Mouse (Mus musculus): ENCODE data around the gene Gucy2g. TPM values are rescaled to one million over a fixed set of nuclear protein-coding genes. Genes with fewer than 3 reads are reported as not detected.

Gucy2g gene
- total and polyA plus RNA-seq, 2 experiments from 2014 or later, result not detected

GRCm38 (mm10) chr19:55167741-55168140 lies 73.3 kb downstream of the Gucy2g start:
- no peak overlapping the region for H3K4me3 ChIP-seq (ENCODE audit: low read depth, low read length)
- TF ChIP-seq EP300 (IDR thresholded peaks at IDR 0.05; ENCODE audit: low read depth) (no peak), CTCF (IDR thresholded peaks at IDR 0.05; ENCODE audit: low read depth) (no peak)
- WGBS, result 51% methylated on average over 2 of the region's 2 CpGs
- no peaks in the 10 kb centered on the region for H3K36me3 ChIP-seq (replicated peaks; ENCODE audit: control insufficient read depth, insufficient read depth, low read length)
- no peaks in the 10 kb centered on the region for H3K9me3 ChIP-seq (replicated peaks; ENCODE audit: control insufficient read depth, low read length)
- no peak for ATAC-seq (ENCODE audit: insufficient read depth, low read depth)
- H3K27ac ChIP-seq (ENCODE audit: low read depth), result no peak overlapping the region
- no peaks in the 10 kb centered on the region for H3K27me3 ChIP-seq (ENCODE audit: control insufficient read depth, insufficient read depth, low read length)
- no peak overlapping the region for H3K9ac ChIP-seq (replicated peaks; ENCODE audit: low read depth, low read length)
- no peaks in the 10 kb centered on the region for H3K4me1 ChIP-seq (ENCODE audit: control insufficient read depth, insufficient read depth)
- no peak overlapping the region for H3K4me2 ChIP-seq (ENCODE audit: low read depth, low read length)
- no peak for DNase-seq (ENCODE audit: low spot score)

GRCm38 (mm10) chr19:55166741-55167140 lies 74.3 kb downstream of the Gucy2g start:
- H3K27me3 ChIP-seq (ENCODE audit: control insufficient read depth, insufficient read depth, low read length), result no peaks in the 10 kb centered on the region
- H3K9me3 ChIP-seq (replicated peaks; ENCODE audit: control insufficient read depth, low read length), result no peaks in the 10 kb centered on the region
- no peak for DNase-seq (ENCODE audit: low spot score)
- no peak overlapping the region for H3K27ac ChIP-seq (ENCODE audit: low read depth)
- TF ChIP-seq EP300 (IDR thresholded peaks at IDR 0.05; ENCODE audit: low read depth) (no peak), CTCF (IDR thresholded peaks at IDR 0.05; ENCODE audit: low read depth) (no peak)
- H3K36me3 ChIP-seq (replicated peaks; ENCODE audit: control insufficient read depth, insufficient read depth, low read length), result no peaks in the 10 kb centered on the region
- no peak overlapping the region for H3K4me2 ChIP-seq (ENCODE audit: low read depth, low read length)
- H3K4me3 ChIP-seq (ENCODE audit: low read depth, low read length), result no peak overlapping the region
- 85% methylated on average over 2 of the region's 2 CpGs for WGBS
- H3K9ac ChIP-seq (replicated peaks; ENCODE audit: low read depth, low read length), result no peak overlapping the region
- ATAC-seq (ENCODE audit: insufficient read depth, low read depth), result no peak
- H3K4me1 ChIP-seq (ENCODE audit: control insufficient read depth, insufficient read depth), result no peaks in the 10 kb centered on the region

- no peak overlapping the region for H3K9ac ChIP-seq (replicated peaks; ENCODE audit: low read depth, low read length)
- H3K27ac ChIP-seq (ENCODE audit: low read depth), result no peak overlapping the region
- H3K4me1 ChIP-seq (ENCODE audit: control insufficient read depth, insufficient read depth), result no peaks in the 10 kb centered on the region
- no peaks in the 10 kb centered on the region for H3K27me3 ChIP-seq (ENCODE audit: control insufficient read depth, insufficient read depth, low read length)
- WGBS, result 69% methylated on average over 4 of the region's 4 CpGs
- DNase-seq (ENCODE audit: low spot score), result no peak
- no peak for TF ChIP-seq EP300 (IDR thresholded peaks at IDR 0.05; ENCODE audit: low read depth)
- TF ChIP-seq CTCF (IDR thresholded peaks at IDR 0.05; ENCODE audit: low read depth), result no peak
- no peak for ATAC-seq (ENCODE audit: insufficient read depth, low read depth)
- no peaks in the 10 kb centered on the region for H3K36me3 ChIP-seq (replicated peaks; ENCODE audit: control insufficient read depth, insufficient read depth, low read length)
- H3K9me3 ChIP-seq (replicated peaks; ENCODE audit: control insufficient read depth, low read length), result no peaks in the 10 kb centered on the region
- no peak overlapping the region for H3K4me2 ChIP-seq (ENCODE audit: low read depth, low read length)
- H3K4me3 ChIP-seq (ENCODE audit: low read depth, low read length), result no peak overlapping the region
Measured at GRCm38 (mm10) chr19:55165954-55166353, 75.1 kb downstream of the Gucy2g start.

- ATAC-seq (ENCODE audit: insufficient read depth, low read depth) (no peak), DNase-seq (ENCODE audit: low spot score) (no peak)
- no peak overlapping the region for H3K4me2 ChIP-seq (ENCODE audit: low read depth, low read length)
- TF ChIP-seq EP300 (IDR thresholded peaks at IDR 0.05; ENCODE audit: low read depth), result no peak
- no peak for TF ChIP-seq CTCF (IDR thresholded peaks at IDR 0.05; ENCODE audit: low read depth)
- 56% methylated on average over 1 of the region's 1 CpGs for WGBS
- no peak overlapping the region for H3K9ac ChIP-seq (replicated peaks; ENCODE audit: low read depth, low read length)
- H3K36me3 ChIP-seq (replicated peaks; ENCODE audit: control insufficient read depth, insufficient read depth, low read length), result no peaks in the 10 kb centered on the region
- no peak overlapping the region for H3K4me3 ChIP-seq (ENCODE audit: low read depth, low read length)
- H3K27me3 ChIP-seq (ENCODE audit: control insufficient read depth, insufficient read depth, low read length), result no peaks in the 10 kb centered on the region
- H3K27ac ChIP-seq (ENCODE audit: low read depth), result no peak overlapping the region
- H3K4me1 ChIP-seq (ENCODE audit: control insufficient read depth, insufficient read depth), result no peaks in the 10 kb centered on the region
- H3K9me3 ChIP-seq (replicated peaks; ENCODE audit: control insufficient read depth, low read length), result no peaks in the 10 kb centered on the region
Measured at GRCm38 (mm10) chr19:55165183-55165865, 75.7 kb downstream of the Gucy2g start.

- 63% methylated on average over 1 of the region's 1 CpGs for WGBS
Measured at GRCm38 (mm10) chr19:55164162-55164561, 76.9 kb downstream of the Gucy2g start.

GRCm38 (mm10) chr19:55162271-55162670 lies 78.8 kb downstream of the Gucy2g start:
- H3K4me2 ChIP-seq (ENCODE audit: low read depth, low read length), result no peak overlapping the region
- no peak for DNase-seq (ENCODE audit: low spot score)
- H3K4me3 ChIP-seq (ENCODE audit: low read depth, low read length), result no peak overlapping the region
- no peak for ATAC-seq (ENCODE audit: insufficient read depth, low read depth)
- TF ChIP-seq CTCF (IDR thresholded peaks at IDR 0.05; ENCODE audit: low read depth) (no peak), EP300 (IDR thresholded peaks at IDR 0.05; ENCODE audit: low read depth) (no peak)
- no peaks in the 10 kb centered on the region for H3K36me3 ChIP-seq (replicated peaks; ENCODE audit: control insufficient read depth, insufficient read depth, low read length)
- no peaks in the 10 kb centered on the region for H3K27me3 ChIP-seq (ENCODE audit: control insufficient read depth, insufficient read depth, low read length)
- no peaks in the 10 kb centered on the region for H3K4me1 ChIP-seq (ENCODE audit: control insufficient read depth, insufficient read depth)
- no peaks in the 10 kb centered on the region for H3K9me3 ChIP-seq (replicated peaks; ENCODE audit: control insufficient read depth, low read length)
- no peak overlapping the region for H3K27ac ChIP-seq (ENCODE audit: low read depth)
- 74% methylated on average over 4 of the region's 4 CpGs for WGBS
- no peak overlapping the region for H3K9ac ChIP-seq (replicated peaks; ENCODE audit: low read depth, low read length)

More at GRCm38 (mm10) chr19:55164162-55164561, 76.9 kb downstream of the Gucy2g start:
- no peak for TF ChIP-seq EP300 (IDR thresholded peaks at IDR 0.05; ENCODE audit: low read depth)
- no peak for TF ChIP-seq CTCF (IDR thresholded peaks at IDR 0.05; ENCODE audit: low read depth)
- Histone ChIP-seq H3K4me1 (ENCODE audit: control insufficient read depth, insufficient read depth) (no peaks in the 10 kb centered on the region), H3K9me3 (replicated peaks; ENCODE audit: control insufficient read depth, low read length) (no peaks in the 10 kb centered on the region), H3K27me3 (ENCODE audit: control insufficient read depth, insufficient read depth, low read length) (no peaks in the 10 kb centered on the region), H3K27ac (ENCODE audit: low read depth) (no peak overlapping the region), H3K4me2 (ENCODE audit: low read depth, low read length) (no peak overlapping the region), H3K9ac (replicated peaks; ENCODE audit: low read depth, low read length) (no peak overlapping the region), H3K36me3 (replicated peaks; ENCODE audit: control insufficient read depth, insufficient read depth, low read length) (no peaks in the 10 kb centered on the region), H3K4me3 (ENCODE audit: low read depth, low read length) (no peak overlapping the region)
- ATAC-seq (ENCODE audit: insufficient read depth, low read depth), result no peak
- no peak for DNase-seq (ENCODE audit: low spot score)

All from heart, postnatal 0 days (tissue).